Mouse (Mus musculus) cerebellum, postnatal 14 days (tissue): ENCODE data around the gene Gpr137.
"Not testable (repeated sequence)": the region's sequence is repeated elsewhere in the genome, so short reads cannot be mapped to it uniquely, and the experiment has no call there.

ENCODE experiments used
- DNase-seq, 2 experiments: peaks; one replicate each; pipeline ENCODE4 v3.0.0; 2021; ENCODE audit warnings: mixed read lengths in 2 of 2

Gpr137 gene

DNA sequence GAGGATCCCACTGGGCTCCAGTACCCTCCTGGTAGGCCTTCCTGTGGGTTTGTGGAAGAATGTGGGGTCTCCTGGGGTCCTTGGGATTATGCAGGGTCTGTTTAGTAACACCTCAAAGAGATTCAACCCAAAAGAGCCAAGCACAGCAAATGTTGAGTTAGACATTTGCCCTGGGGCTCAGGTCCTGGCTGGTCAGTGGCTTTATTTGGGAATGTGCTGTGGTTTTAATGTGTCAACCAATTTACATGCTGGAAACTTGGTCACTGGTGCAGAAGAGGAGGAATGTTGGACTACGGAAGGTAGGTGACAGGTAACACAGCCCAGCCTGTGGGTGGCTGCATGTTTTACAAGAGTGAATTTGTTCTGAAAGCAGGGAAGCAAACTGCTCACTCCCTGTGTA, 39.2 kb downstream of the Gpr137 start:
- DNase-seq: no peak

DNA sequence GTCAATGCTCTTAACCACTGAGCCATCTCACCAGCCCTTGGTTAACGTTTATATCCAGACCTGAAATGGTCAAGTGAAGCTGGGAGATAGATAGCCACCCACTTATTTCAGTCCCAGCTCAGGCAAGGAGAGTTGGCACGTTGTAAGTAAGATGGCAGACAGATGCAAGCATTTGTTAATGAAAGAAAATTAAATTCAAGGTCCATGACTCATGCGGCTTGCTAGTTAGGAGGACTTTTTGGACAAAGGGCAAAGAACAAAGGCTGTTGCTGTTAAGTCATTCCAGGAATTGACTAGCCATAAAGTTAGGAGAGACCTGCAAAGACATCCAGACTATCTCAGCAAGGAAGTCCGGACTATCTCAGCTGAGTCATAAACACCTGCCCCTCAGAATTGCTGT, 42.6 kb downstream of the Gpr137 start:
- no peak for DNase-seq

DNA sequence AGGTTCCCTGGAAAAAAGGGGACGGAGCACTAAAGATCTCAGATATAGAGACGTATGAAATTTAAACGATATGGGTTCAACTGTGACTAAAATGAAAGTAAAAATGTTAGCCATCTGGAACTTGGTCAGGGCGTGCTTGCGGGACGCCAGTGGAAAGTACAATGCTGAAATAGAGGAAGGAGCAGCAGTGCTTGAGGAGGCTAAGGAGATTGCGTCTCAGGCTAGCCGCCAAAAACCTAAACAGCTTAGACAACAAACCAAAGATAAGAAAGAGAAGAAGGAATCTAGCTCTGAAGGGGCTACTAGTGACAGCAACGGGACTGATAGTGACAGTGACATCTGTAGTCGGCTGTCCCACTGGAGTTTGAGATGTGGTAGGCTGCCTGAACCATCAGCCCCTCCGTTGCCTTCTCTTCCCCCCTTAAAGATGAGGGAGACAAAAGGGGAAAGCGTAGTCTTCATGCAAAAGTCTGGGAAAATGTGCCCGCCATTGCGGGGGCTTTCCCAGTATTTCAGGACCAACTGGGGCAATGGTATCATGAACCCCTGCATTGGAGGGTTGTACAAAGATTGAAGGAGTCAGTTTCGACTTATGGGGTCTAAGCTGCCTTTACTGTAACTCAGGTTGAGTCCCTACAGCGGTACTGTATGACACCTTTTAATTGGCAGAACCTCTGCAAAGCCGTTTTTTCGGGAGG, 46.5 kb downstream of the Gpr137 start:
- DNase-seq: not testable (repeated sequence)

DNA sequence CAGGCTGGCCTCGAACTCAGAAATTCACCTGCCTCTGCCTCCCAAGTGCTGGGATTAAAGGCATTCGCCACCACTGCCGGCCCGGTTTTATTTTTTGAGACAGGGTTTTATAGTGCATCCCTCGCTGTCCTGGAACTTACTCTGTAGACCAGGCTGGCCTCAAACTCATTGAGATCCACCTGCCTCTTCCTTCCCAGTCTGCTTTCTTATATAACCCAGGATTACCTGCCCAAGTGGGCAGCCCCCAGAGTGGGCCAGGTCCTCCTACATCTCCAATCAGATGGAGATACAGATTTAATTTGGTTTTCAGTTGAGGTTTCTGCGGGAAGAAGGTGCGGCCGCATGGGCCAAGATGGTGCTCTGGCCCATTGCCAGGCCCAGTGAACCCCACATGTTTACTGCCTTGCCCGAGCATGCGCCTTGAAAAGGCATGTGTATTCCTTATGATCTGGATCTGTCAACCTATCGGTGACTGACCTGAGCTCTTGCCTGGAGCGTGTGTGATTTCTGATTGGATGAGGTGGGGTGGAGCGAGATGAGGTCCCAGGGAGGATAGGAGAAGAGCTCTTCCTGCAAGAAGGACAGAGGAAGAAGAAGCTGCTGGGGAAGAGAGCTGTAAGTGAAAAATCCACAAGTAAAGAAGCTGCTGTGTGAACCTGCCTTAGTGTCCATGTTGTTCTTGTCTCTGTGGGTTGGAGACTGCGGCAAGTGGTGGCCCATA, 48.4 kb downstream of the Gpr137 start:
- no peak for DNase-seq

DNA sequence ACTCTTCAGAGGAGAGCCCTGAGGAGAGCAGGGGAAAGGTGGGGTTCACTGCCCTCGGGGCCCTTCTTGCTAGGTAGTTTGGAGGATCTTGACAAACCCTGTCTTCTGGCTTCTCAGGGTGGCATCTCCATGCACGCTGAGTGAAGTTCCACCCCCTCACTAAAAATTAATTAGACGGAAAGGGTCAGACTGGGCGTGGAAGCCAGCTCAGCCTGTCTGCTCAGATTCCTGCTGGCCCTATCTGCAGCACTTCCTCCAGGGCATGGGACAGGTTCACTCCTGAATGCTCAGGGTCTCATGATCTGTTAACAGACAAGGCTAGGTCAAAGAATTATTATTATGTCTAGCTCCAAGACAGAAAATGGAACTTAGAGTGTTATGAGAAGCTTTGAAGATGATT, 49.8 kb downstream of the Gpr137 start:
- DNase-seq: no peak
